In the genomic region with DNA sequence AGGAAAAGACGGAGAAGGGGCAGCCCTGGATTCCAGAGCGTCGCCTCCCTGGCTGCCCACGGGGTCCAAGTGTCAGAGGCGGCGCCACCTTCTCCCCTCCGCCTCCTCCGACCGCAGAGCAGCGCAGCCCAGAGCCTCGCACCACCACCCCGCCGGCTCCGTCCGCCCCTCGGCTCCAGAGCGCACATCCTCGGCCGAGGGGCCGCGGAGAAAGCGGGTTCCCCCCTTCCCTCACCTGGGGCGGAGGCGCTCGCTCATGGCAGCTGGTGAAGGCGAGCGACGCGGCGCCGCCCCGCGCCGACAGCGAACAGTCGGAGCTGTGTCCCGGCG, we compare ENCODE assay signal across 7 mouse cellular contexts. TPM values are rescaled to one million over a fixed set of nuclear protein-coding genes. Genes with fewer than 3 reads are reported as not detected.
DNase-seq lines count a peak whose midpoint lies in the region; ATAC-seq and TF ChIP-seq lines count a peak whose summit lies in the region.

No protein-coding gene starts in this region.

- H3K27me3 ChIP-seq in spleen, adult 2 months (ENCODE audit: control insufficient read depth, insufficient read depth, low read length) = no peaks in the 10 kb centered on the region
- H3K27me3 ChIP-seq in forebrain, embryonic 11.5 days (ENCODE audit: control insufficient read depth, insufficient read depth, low read length) = no peaks in the 10 kb centered on the region
- H3K27me3 ChIP-seq in liver, embryonic 12.5 days (replicated peaks) = no peaks in the 10 kb centered on the region
- H3K27me3 ChIP-seq in stomach, embryonic 16.5 days (ENCODE audit: control insufficient read depth, insufficient read depth, low read length) = no peaks in the 10 kb centered on the region

- DNase-seq in spleen, adult 2 months (ENCODE audit: low read depth in 1 of 2, low spot score in 2 of 2) = no peak
- no peak for DNase-seq in spleen, adult 18-20 months
- DNase-seq in forebrain, embryonic 11.5 days (ENCODE audit: low spot score) = no peak
- DNase-seq in thymus, postnatal 4 days = no peak
- DNase-seq in T-cell, adult 2 months (ENCODE audit: low spot score) = no peak

- TF ChIP-seq CTCF in spleen, adult 2 months (IDR thresholded peaks at IDR 0.05; ENCODE audit: extremely low read depth, insufficient read depth, insufficient read length, insufficient replicate concordance) = no peak

- H3K4me1 ChIP-seq in spleen, adult 2 months (ENCODE audit: control insufficient read depth, insufficient read depth, insufficient read length) = peaks cover 3% of the 10 kb centered on the region; the same call in 1 of the 2 replicates
- H3K4me1 ChIP-seq in forebrain, embryonic 11.5 days (replicated peaks; ENCODE audit: control insufficient read depth, insufficient read depth, low read length) = peaks cover 11% of the 10 kb centered on the region
- H3K4me1 ChIP-seq in liver, embryonic 12.5 days = peaks cover 65% of the 10 kb centered on the region
- H3K4me1 ChIP-seq in stomach, embryonic 16.5 days (ENCODE audit: control insufficient read depth, insufficient read depth, low read length) = peaks cover 33% of the 10 kb centered on the region

- peak overlapping the region; percentile 83 for H3K27ac ChIP-seq in spleen, adult 2 months (ENCODE audit: insufficient read depth, low read length)
- peak overlapping the region; percentile 93 for H3K27ac ChIP-seq in forebrain, embryonic 11.5 days (ENCODE audit: low read depth, low read length)
- peak overlapping the region; percentile 98 for H3K27ac ChIP-seq in liver, embryonic 12.5 days
- peak overlapping the region; percentile 97 for H3K27ac ChIP-seq in stomach, embryonic 16.5 days (ENCODE audit: low read length)

- peak overlapping the region; percentile 83 for H3K4me3 ChIP-seq in spleen, adult 2 months (ENCODE audit: extremely low read depth, insufficient read depth, insufficient read length)
- peak overlapping the region; percentile 74 for H3K4me3 ChIP-seq in forebrain, embryonic 11.5 days (ENCODE audit: low read depth, low read length)
- H3K4me3 ChIP-seq in liver, embryonic 12.5 days = peak overlapping the region; percentile 93
- peak overlapping the region; percentile 95 for H3K4me3 ChIP-seq in stomach, embryonic 16.5 days (replicated peaks; ENCODE audit: low read length)

- no peak for TF ChIP-seq POLR2A in spleen, adult 2 months (IDR thresholded peaks at IDR 0.05; ENCODE audit: low read depth, low read length)

- ATAC-seq in forebrain, embryonic 11.5 days (replicated peaks; ENCODE audit: low FRiP score) = no peak
- no peak; the same call in 1 of the 2 replicates for ATAC-seq in liver, embryonic 12.5 days
- ATAC-seq in stomach, embryonic 16.5 days (ENCODE audit: insufficient read depth, low FRiP score) = peak; percentile 67; the same call in 1 of the 2 replicates

- WGBS in spleen, adult 2 months = under 1% methylated on average over 32 of the region's 38 CpGs
- under 1% methylated on average over 37 of the region's 38 CpGs for WGBS in forebrain, embryonic 11.5 days
- WGBS in liver, embryonic 12.5 days (ENCODE audit: insufficient replicate concordance) = 5% methylated on average over 37 of the region's 38 CpGs
- WGBS in stomach, embryonic 16.5 days = 1% methylated on average over 36 of the region's 38 CpGs

- H3K9ac ChIP-seq in forebrain, embryonic 11.5 days (ENCODE audit: low read length) = peak overlapping the region; percentile 84
- H3K9ac ChIP-seq in liver, embryonic 12.5 days = peak overlapping the region; percentile 95
- H3K9ac ChIP-seq in stomach, embryonic 16.5 days (ENCODE audit: low read length) = peak overlapping the region; percentile 92

- peak overlapping the region; percentile 79 for H3K4me2 ChIP-seq in forebrain, embryonic 11.5 days (ENCODE audit: low read depth, low read length, severe bottlenecking)
- peak overlapping the region; percentile 77 for H3K4me2 ChIP-seq in liver, embryonic 12.5 days
- peak overlapping the region; percentile 58 for H3K4me2 ChIP-seq in stomach, embryonic 16.5 days (ENCODE audit: low read depth, low read length)

- H3K9me3 ChIP-seq in forebrain, embryonic 11.5 days (ENCODE audit: control insufficient read depth, low read length) = no peaks in the 10 kb centered on the region
- H3K9me3 ChIP-seq in liver, embryonic 12.5 days (replicated peaks) = no peaks in the 10 kb centered on the region
- no peaks in the 10 kb centered on the region for H3K9me3 ChIP-seq in stomach, embryonic 16.5 days (replicated peaks; ENCODE audit: control insufficient read depth, low read length)

- peaks cover 8% of the 10 kb centered on the region for H3K36me3 ChIP-seq in spleen, adult 2 months (ENCODE audit: control insufficient read depth, insufficient read depth, low read length)
- H3K36me3 ChIP-seq in forebrain, embryonic 11.5 days (ENCODE audit: control insufficient read depth, insufficient read depth, low read length) = peaks cover 2% of the 10 kb centered on the region; the same call in 1 of the 2 replicates
- peaks cover 30% of the 10 kb centered on the region for H3K36me3 ChIP-seq in liver, embryonic 12.5 days
- peaks cover 6% of the 10 kb centered on the region; the same call in 1 of the 2 replicates for H3K36me3 ChIP-seq in stomach, embryonic 16.5 days (ENCODE audit: control insufficient read depth, insufficient read depth, low read length)

RNA-seq across cellular contexts. Expression of gene Fam104a, which starts 0.4 kb away (rescaled TPM):
- 20.1 and 28.4 TPM in 2 replicates for polyA plus RNA-seq in spleen, adult 2 months (2012; rRNA removed)
- polyA plus RNA-seq in forebrain, embryonic 11.5 days (2014; fragmentation: Nextera tagmentation; extraction: Ambion mirVana) = 57.4 and 60.3 TPM in 2 replicates
- 56.1 and 58.5 TPM in 2 replicates for polyA plus RNA-seq in liver, embryonic 12.5 days (2016; fragmentation: Nextera tagmentation; extraction: Ambion mirVana)
- 36.2 and 41.2 TPM in 2 replicates for polyA plus RNA-seq in stomach, embryonic 16.5 days (2015; fragmentation: Nextera tagmentation; extraction: Ambion mirVana)

RNA-seq across cellular contexts. Expression of gene D11Wsu47e, which starts 0.6 kb away (rescaled TPM):
- 6.9 and 7.4 TPM in 2 replicates for polyA plus RNA-seq in spleen, adult 2 months (2012; rRNA removed)
- 26.5 and 27.4 TPM in 2 replicates for polyA plus RNA-seq in forebrain, embryonic 11.5 days (2014; fragmentation: Nextera tagmentation; extraction: Ambion mirVana)
- polyA plus RNA-seq in liver, embryonic 12.5 days (2016; fragmentation: Nextera tagmentation; extraction: Ambion mirVana) = 14.8 and 16.0 TPM in 2 replicates
- 13.9 and 17.1 TPM in 2 replicates for polyA plus RNA-seq in stomach, embryonic 16.5 days (2015; fragmentation: Nextera tagmentation; extraction: Ambion mirVana)

RNA-seq across cellular contexts. Expression of gene Cpsf4l, which starts 26.2 kb away (rescaled TPM):
- not detected in 2 replicates for polyA plus RNA-seq in spleen, adult 2 months (2012; rRNA removed)
- polyA plus RNA-seq in forebrain, embryonic 11.5 days (2014; fragmentation: Nextera tagmentation; extraction: Ambion mirVana) = 0.33 and 0.47 TPM in 2 replicates
- 0.20 TPM in 1 of 2 replicates, not detected in the other for polyA plus RNA-seq in liver, embryonic 12.5 days (2016; fragmentation: Nextera tagmentation; extraction: Ambion mirVana)
- 0.18 and 0.41 TPM in 2 replicates for polyA plus RNA-seq in stomach, embryonic 16.5 days (2015; fragmentation: Nextera tagmentation; extraction: Ambion mirVana)

RNA-seq across cellular contexts. Expression of gene Slc39a11, which starts 33.7 kb away (rescaled TPM):
- 11.6 and 13.6 TPM in 2 replicates for polyA plus RNA-seq in spleen, adult 2 months (2012; rRNA removed)
- polyA plus RNA-seq in forebrain, embryonic 11.5 days (2014; fragmentation: Nextera tagmentation; extraction: Ambion mirVana) = 18.4 and 20.6 TPM in 2 replicates
- 18.0 and 18.3 TPM in 2 replicates for polyA plus RNA-seq in liver, embryonic 12.5 days (2016; fragmentation: Nextera tagmentation; extraction: Ambion mirVana)
- 47.9 and 50.3 TPM in 2 replicates for polyA plus RNA-seq in stomach, embryonic 16.5 days (2015; fragmentation: Nextera tagmentation; extraction: Ambion mirVana)

RNA-seq across cellular contexts. Expression of gene Cog1, which starts 34.6 kb away (rescaled TPM):
- polyA plus RNA-seq in spleen, adult 2 months (2012; rRNA removed) = 33.7 and 40.6 TPM in 2 replicates
- polyA plus RNA-seq in forebrain, embryonic 11.5 days (2014; fragmentation: Nextera tagmentation; extraction: Ambion mirVana) = 36.2 and 39.4 TPM in 2 replicates
- 19.4 and 21.7 TPM in 2 replicates for polyA plus RNA-seq in liver, embryonic 12.5 days (2016; fragmentation: Nextera tagmentation; extraction: Ambion mirVana)
- polyA plus RNA-seq in stomach, embryonic 16.5 days (2015; fragmentation: Nextera tagmentation; extraction: Ambion mirVana) = 17.3 and 20.8 TPM in 2 replicates
